Mouse (Mus musculus) heart, postnatal 25 days (tissue): ENCODE measurements around the gene Fbxo36. TPM values are rescaled to one million over a fixed set of nuclear protein-coding genes. Genes with fewer than 3 reads are reported as not detected.
A peak's percentile ranks its signal among the peaks of the same experiment; 100 is the strongest.

Experiments used
- DNase-seq: peaks from one replicate; pipeline ENCODE4 v3.0.0; 2022; ENCODE audit warnings: low spot score
- intact Hi-C: fragments of 180-260 bp; cut with DNase I; formaldehyde crosslinking; loops from one replicate; pipeline ENCODE4 v1.15.1; 2025
- total RNA-seq, 2 experiments: library from RNA; stranded (reverse); gene quantifications; 2 replicates each; pipeline ENCODE4 v1.2.3; 2021

Fbxo36 gene
- total RNA-seq = 1 to 10 TPM in 1 of 2 experiments, under 1 TPM in 1; 0.98 to 1.7 TPM

GRCm38 (mm10) chr1:84839309-84840017 lies at the start of gene Fbxo36:
Gene Fbxo36, plus strand, starts transcription at chr1:84839841.
- DNase-seq = peak; percentile 88
- intact Hi-C loops = no loop called here

- intact Hi-C loops = loop anchor here (5.0 kb wide), 1 partner anchor 41 kb away; no protein-coding TSS in a partner anchor
- no peak for DNase-seq
These were observed 48.2 kb upstream of the Fbxo36 start for GRCm38 (mm10) chr1:84791393-84791792.

DNA sequence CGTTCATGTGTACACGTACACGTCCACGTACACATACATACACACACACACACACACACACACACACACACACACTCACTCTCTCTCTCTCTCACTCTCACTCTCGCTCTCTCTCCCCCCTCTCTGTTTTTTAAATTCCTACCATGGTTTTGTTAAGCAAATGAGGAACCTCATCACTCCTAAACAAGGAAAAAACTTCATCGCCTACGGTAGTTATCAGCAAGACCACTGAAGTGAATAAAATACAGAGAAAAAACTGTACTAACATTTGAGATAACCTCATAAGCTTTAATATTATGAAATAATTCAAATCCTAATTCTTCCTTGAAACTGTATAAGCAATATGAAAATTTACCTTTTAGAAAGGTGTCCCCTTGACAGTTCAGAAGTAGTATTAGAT lies 44.3 kb upstream of the Fbxo36 start:
- DNase-seq = no peak
- intact Hi-C loops = no loop called here

- no peak for DNase-seq
- intact Hi-C loops = no loop called here
These were observed 40.5 kb upstream of the Fbxo36 start for GRCm38 (mm10) chr1:84799166-84799565.

- intact Hi-C loops = no loop called here
- DNase-seq = no peak
These were observed 35.9 kb upstream of the Fbxo36 start for GRCm38 (mm10) chr1:84803788-84804187.

GRCm38 (mm10) chr1:84817596-84817995 lies 22.0 kb upstream of the Fbxo36 start:
- no peak for DNase-seq
- intact Hi-C loops = no loop called here

DNA sequence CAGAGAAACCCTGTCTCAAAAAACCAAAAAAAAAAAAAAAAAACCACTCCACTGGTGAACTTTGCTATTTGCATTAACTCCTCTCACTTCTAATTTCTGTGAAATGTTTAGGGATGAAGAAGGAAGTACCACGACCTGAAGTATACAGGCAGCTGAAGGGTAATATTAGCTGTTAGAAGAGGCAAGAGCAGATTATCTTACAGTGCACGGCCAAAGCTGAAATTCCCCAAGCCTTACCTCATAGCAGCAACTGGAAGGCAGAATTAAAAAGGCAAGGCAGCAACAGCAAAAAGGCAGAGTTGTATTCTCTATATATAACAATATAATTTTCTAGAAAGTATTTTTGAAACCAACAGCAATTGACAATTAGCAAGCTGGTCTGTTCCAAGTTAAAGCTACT lies 14.6 kb upstream of the Fbxo36 start:
- intact Hi-C loops = no loop called here
- no peak for DNase-seq

DNA sequence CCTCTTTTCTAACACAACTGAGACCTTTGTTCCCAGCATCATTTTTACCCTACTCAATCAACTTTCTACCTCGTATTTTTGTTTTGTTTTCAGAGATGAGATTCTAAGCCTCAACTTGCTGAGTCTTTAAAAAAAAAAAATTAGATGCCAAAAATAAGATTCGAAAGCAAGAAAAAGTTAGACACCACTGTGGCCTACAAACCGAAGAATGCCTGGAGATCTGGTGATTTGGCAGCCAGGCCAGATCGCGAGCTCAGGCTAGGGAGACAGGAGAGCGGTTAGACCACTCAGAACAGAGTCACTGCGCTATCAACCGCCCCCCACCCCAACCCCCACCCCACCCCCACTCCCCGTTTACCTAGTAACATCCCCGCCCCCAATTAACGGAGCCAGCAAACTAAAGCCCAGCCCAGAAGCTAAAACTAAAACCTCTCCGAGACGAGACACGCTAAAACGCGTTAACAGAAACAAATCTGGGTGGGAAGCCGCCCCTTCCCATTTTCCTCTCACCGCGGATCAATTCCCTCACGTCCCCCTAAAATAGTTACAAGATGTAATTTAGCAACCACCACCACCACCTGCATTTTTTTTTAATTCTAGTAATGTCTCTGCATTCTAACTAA lies 2.0 kb upstream of the Fbxo36 start:
- no peak for DNase-seq
- intact Hi-C loops = no loop called here

GRCm38 (mm10) chr1:84838156-84838555 lies 1.5 kb upstream of the Fbxo36 start:
- no peak for DNase-seq
- intact Hi-C loops = no loop called here

DNA sequence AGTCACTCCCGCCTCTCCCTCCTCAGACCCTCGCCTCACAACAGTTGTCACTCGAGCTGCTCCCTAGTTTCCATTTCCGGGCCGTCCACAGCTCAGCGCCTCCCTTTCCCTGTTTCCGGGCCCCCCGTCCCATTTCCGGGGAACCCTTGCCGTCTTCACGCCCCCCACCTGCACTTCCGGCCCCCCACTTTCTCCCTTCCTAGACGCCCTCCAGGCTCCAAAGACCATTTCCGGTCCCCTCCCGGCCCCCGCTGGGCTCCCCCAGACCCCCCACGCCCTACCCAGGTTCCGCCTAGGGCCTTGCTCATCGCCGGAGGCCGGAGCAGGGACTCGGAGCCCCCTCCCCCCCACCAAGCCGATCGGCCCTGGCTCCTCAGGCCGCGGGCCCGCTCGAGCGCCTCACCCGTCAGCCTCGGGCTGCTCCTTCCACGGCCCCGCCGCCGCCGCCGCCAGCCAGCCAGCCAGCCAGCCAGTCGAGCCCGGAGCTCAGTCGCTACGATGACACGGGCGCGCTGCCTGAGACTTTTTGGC lies 955 bp upstream of the Fbxo36 start:
- DNase-seq = peak; percentile 57
- intact Hi-C loops = no loop called here

GRCm38 (mm10) chr1:84840018-84840664 lies 500 bp downstream of the Fbxo36 start, which contains the start of gene Trip12:
Gene Trip12, minus strand, starts transcription at chr1:84840516.
- no peak for DNase-seq
- intact Hi-C loops = no loop called here

GRCm38 (mm10) chr1:84841061-84841460 lies 1.4 kb downstream of the Fbxo36 start:
- intact Hi-C loops = no loop called here
- no peak for DNase-seq

GRCm38 (mm10) chr1:84843366-84843765 lies 3.7 kb downstream of the Fbxo36 start:
- DNase-seq = no peak
- intact Hi-C loops = no loop called here

- DNase-seq = no peak
- intact Hi-C loops = no loop called here
These were observed 8.1 kb downstream of the Fbxo36 start for GRCm38 (mm10) chr1:84847698-84848097.

DNA sequence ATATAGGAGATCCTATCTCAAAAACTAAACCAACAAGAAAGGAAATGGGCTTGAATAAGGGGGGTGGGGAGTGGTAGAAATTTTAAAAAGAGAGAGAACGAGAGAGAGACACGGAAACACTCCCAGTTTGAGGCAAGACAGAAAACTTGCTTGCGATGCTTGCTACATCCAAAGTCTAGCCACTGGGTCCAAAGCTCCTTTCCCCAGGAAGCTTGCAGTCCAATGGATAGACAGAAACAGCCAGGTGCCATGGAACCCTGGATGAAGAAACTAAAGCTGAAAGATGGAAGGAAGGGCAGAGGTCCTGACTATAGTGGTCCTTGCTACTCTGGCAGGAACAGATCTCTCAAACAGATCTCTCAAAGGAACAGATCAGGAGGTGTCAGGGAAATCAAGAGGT lies 8.7 kb downstream of the Fbxo36 start:
- no peak for DNase-seq
- intact Hi-C loops = no loop called here

- DNase-seq = no peak
- intact Hi-C loops = no loop called here
These were observed 9.3 kb downstream of the Fbxo36 start for GRCm38 (mm10) chr1:84848801-84849455.

- intact Hi-C loops = no loop called here
- DNase-seq = no peak
These were observed 10.2 kb downstream of the Fbxo36 start for GRCm38 (mm10) chr1:84849804-84850203.

GRCm38 (mm10) chr1:84850471-84850870 lies 10.8 kb downstream of the Fbxo36 start:
- intact Hi-C loops = no loop called here
- DNase-seq = no peak

DNA sequence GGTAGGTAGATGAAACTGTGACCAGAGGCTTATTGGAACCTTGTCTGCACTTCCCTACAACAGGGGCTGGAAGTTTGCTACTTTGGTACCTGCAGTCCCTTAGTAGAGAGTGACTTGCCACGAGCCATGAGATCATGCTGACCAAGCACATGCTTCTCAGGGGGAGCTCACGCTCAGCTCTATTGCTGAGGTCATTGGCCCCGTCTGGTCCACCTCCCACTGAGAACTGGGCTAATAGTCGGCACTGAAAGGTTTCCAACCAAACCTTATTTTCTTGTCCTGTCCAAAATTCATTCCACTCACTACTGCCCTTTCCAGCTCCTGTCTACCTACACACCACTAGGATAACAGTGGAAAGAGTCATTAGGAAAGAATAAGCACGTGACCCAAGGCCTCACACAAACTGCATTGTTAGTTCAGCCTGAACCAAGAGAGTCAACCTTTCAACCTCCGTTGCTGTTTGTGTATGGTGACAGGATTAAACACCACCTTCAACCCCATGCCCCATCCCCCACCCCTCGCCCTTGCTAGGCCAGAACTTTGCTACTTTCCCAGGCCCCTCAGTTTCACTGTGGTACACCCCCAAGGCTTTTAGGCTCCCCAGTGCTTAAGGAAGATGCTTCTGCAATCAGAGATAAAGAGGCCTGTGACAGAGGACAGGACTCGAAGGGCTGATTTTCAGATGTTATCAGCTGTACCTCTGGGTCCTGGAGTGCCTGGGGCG lies 12.0 kb downstream of the Fbxo36 start:
- no peak for DNase-seq
- intact Hi-C loops = no loop called here

GRCm38 (mm10) chr1:84853721-84854120 lies 14.1 kb downstream of the Fbxo36 start:
- intact Hi-C loops = no loop called here
- DNase-seq = no peak
